Mouse (Mus musculus) C3H10T1/2 (cell line): ENCODE measurements around the gene Tcf3. TPM values are rescaled to one million over a fixed set of nuclear protein-coding genes. Genes with fewer than 3 reads are reported as not detected.

Experiments
- polyA plus RNA-seq, 2 experiments: library from polyadenylated mRNA; unstranded; fragments of >200 nt; fragmentation: generic; extraction: Trizol; gene quantifications; one replicate each; pipeline ENCODE4 v1.2.1; 2012; ENCODE audit warnings: missing spikeins in 2 of 2

Tcf3 gene
- polyA plus RNA-seq: 100 to 1,000 TPM in 1 of 2 experiments, 10 to 100 TPM in 1; 52.4 to 135 TPM

DNA sequence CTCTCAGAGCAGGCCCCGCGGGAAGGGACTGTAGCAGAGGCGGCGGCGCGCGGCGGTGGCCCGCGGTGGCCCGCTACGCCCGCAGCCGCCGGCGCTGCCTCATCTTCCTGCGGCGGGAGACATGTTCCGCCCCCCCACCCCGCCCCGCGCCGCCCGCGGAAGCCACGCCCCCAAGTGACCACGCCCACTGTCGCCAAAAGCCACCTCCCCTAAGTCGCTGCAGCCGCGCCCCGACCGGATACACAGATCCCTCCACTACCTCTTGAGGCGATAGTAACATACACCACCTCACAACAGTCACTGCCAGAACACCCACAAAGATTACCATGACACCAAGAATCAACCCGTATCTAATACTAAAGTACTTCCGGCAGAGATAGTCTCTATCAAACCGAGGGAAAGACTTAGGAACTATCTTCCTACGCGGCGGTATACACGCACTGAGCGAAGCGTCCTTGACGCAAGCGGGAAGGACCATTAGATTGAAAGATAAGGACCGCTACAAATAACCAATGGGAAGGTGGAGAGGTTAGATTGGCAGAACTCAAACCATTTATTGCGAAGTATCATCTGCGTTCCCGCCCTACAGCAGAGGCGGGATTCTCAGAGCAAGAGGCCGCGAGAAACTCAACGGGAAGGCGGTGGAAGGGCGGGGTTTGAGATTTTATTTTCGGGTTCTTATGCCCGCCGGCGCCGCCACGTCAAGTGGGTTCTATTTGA is at the start of gene Tcf3:
Gene Tcf3, minus strand, starts transcription at position 135 of the 720 bp plus-strand sequence.

DNA sequence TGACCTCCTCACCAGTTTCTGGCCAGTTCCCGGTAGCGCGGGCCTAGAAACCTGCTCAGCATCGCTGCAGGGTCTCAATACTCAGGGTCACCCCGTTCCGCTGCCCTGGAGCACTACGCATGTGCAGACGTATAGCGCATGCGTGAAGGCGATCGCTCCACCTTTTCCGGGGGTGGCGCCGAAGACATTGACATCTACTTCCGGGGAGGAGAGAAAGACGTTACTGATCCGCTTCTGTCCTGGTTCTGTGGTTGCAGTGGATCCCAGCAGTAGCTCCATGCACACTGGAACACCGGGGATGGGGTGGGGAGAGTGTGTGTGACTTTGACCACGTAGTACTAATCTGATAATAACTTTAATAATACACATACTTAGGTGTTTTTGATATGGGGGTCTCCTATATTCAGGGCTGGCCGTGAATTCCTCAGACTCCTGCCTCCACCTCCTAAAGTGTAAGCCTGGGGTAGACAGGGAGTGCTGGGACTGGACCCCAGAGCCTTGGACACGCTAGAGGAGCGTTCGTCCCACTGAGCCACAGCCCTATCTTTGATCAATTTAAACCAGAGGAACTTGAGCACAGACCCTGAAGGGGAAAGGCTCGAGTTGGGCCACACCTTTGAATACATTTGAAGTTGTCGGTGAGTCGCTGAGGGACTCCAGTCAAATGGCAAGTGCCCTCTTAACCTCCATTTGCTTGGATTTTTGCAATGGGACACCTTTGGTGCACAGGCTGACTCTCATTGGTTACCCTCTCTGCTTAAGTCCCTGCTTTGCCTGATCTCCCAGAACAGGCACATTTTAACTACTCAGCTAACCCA is 26.6 kb downstream of the Tcf3 start, which contains the start of gene Uqcr11:
Gene Uqcr11, minus strand, starts transcription at position 147 of the 818 bp plus-strand sequence.

GRCm38 (mm10) chr10:80399191-80399972 is 34.1 kb downstream of the Tcf3 start, which contains the start of gene Mbd3:
Mbd3 (minus strand) TSS chr10:80399550.

DNA sequence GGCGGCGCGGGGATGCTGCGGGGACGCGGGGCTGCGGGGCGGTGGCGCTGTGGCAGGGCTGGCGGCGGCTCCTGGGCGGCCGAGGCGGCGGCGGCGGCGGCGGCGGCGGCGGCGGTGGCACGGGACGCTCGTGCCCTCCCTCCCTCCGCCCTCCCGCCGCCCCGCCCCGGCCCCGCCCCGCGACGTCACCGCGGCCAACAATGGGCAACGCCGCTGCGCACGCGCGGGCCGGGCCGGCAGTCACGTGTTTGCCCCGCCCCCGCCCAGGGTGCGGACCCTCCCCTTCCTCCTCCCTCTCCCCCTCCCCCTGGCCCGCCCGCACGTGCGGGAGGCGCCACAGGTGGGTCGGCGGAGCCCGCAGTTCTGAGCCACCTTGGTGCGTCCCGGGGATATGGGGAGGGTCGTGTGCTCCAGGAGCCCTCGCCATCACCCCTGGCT is 45.9 kb downstream of the Tcf3 start, which contains the start of gene Mex3d:
Gene Mex3d, minus strand, starts transcription at position 138 of the 438 bp plus-strand sequence.

Other genes starting within 250 kb of the Tcf3 start
- gene Mum1, start 207.2 kb downstream of the Tcf3 start, polyA plus RNA-seq: 10 to 100 TPM; 28.9 to 57.4 TPM
- gene Ndufs7, start 184.5 kb downstream of the Tcf3 start, polyA plus RNA-seq: 100 to 1,000 TPM; 324 to 363 TPM
- gene Gamt, start 172.6 kb downstream of the Tcf3 start, polyA plus RNA-seq: 100 to 1,000 TPM; 114 to 121 TPM
- 100 to 1,000 TPM in 1 of 2 experiments, 10 to 100 TPM in 1; 75.3 to 145 TPM for gene Dazap1, start 172.2 kb downstream of the Tcf3 start, polyA plus RNA-seq
- over 10,000 TPM in 1 of 2 experiments, 1,000 to 10,000 TPM in 1; 7,724 to 18,727 TPM for gene Rps15, start 141.2 kb downstream of the Tcf3 start, polyA plus RNA-seq
- gene Apc2, start 137.7 kb downstream of the Tcf3 start, polyA plus RNA-seq: 1 to 10 TPM in 1 of 2 experiments, under 1 TPM in 1; 0.41 to 6.4 TPM
- gene 2310011J03Rik, start 113.1 kb downstream of the Tcf3 start, polyA plus RNA-seq: 10 to 100 TPM; 76.4 to 84.3 TPM
- gene Pcsk4, start 104.1 kb downstream of the Tcf3 start, polyA plus RNA-seq: 1 to 10 TPM; 6.8 to 9.2 TPM
- gene Reep6, start 103.7 kb downstream of the Tcf3 start, polyA plus RNA-seq: 1 to 10 TPM; 1.6 to 4.4 TPM
- 10 to 100 TPM in 1 of 2 experiments, 1 to 10 TPM in 1; 2.5 to 11.0 TPM for gene Adamtsl5, start 85.2 kb downstream of the Tcf3 start, polyA plus RNA-seq
- not detected for gene Plk5, start 77.2 kb downstream of the Tcf3 start, polyA plus RNA-seq
- 10 to 100 TPM in 1 of 2 experiments, 1 to 10 TPM in 1; 8.8 to 32.5 TPM for gene Mex3d, start 46.0 kb downstream of the Tcf3 start, polyA plus RNA-seq
- 100 to 1,000 TPM; 239 to 395 TPM for gene Mbd3, start 34.1 kb downstream of the Tcf3 start, polyA plus RNA-seq
- 1,000 to 10,000 TPM; 1,086 to 1,588 TPM for gene Uqcr11, start 26.8 kb downstream of the Tcf3 start, polyA plus RNA-seq
- under 1 TPM; under 0.01 to 0.01 TPM for gene Onecut3, start 61.2 kb upstream of the Tcf3 start, polyA plus RNA-seq
- gene Atp8b3, start 105.5 kb upstream of the Tcf3 start, polyA plus RNA-seq: under 1 TPM; 0.29 to 0.77 TPM
- gene Rexo1, start 127.9 kb upstream of the Tcf3 start, polyA plus RNA-seq: 10 to 100 TPM; 13.6 to 30.1 TPM
- 10 to 100 TPM; 14.7 to 17.8 TPM for gene Klf16, start 143.7 kb upstream of the Tcf3 start, polyA plus RNA-seq
- 100 to 1,000 TPM; 189 to 208 TPM for gene Abhd17a, start 156.7 kb upstream of the Tcf3 start, polyA plus RNA-seq
- 100 to 1,000 TPM in 1 of 2 experiments, 10 to 100 TPM in 1; 96.1 to 132 TPM for gene Scamp4, start 169.2 kb upstream of the Tcf3 start, polyA plus RNA-seq
- 10 to 100 TPM; 10.3 to 12.6 TPM for gene Adat3, start 169.2 kb upstream of the Tcf3 start, polyA plus RNA-seq
- gene Gm49322, start 172.4 kb upstream of the Tcf3 start, polyA plus RNA-seq: 1 to 10 TPM in 1 of 2 experiments, under 1 TPM in 1; 0.39 to 1.4 TPM
- gene Csnk1g2, start 189.2 kb upstream of the Tcf3 start, polyA plus RNA-seq: 100 to 1,000 TPM; 224 to 226 TPM
- 100 to 1,000 TPM in 1 of 2 experiments, 10 to 100 TPM in 1; 54.5 to 122 TPM for gene Btbd2, start 223.4 kb upstream of the Tcf3 start, polyA plus RNA-seq
- 100 to 1,000 TPM in 1 of 2 experiments, 10 to 100 TPM in 1; 50.6 to 131 TPM for gene Mknk2, start 244.5 kb upstream of the Tcf3 start, polyA plus RNA-seq